Mouse (Mus musculus) bone marrow, adult 2 months (tissue): ENCODE measurements around the gene Ppm1l.

Source experiments
- CTCF ChIP-seq: fragments of 200-500 bp; IDR thresholded peaks from 2 replicates; pipeline ENCODE4 v1.5.1; 2011; ENCODE audit warnings: low read length, control low read depth; ENCODE audit not compliant: control insufficient read depth, insufficient read depth
- POLR2A ChIP-seq: fragments of 200-500 bp; IDR thresholded peaks from 2 replicates; pipeline ENCODE4 v1.6.1; 2011; ENCODE audit warnings: low read depth, mild to moderate bottlenecking, control low read depth, low read length, borderline replicate concordance; ENCODE audit not compliant: control insufficient read depth

GRCm38 (mm10) chr3:69416112-69416511 lies 99.5 kb downstream of the Ppm1l start:
- TF ChIP-seq POLR2A (no peak), CTCF (no peak)
